Mouse (Mus musculus) liver, adult 2 months (tissue): Measurements from ENCODE around the gene Caskin1.

Experiments
- CTCF ChIP-seq: fragments of 200-500 bp; IDR thresholded peaks from 2 replicates; pipeline ENCODE4 v1.5.1; 2011; ENCODE audit warnings: low read depth, low read length, control low read depth
- POLR2A ChIP-seq: fragments of 200-500 bp; IDR thresholded peaks from 2 replicates; pipeline ENCODE4 v1.6.1; 2011; ENCODE audit warnings: low read length, control low read depth; ENCODE audit not compliant: insufficient read depth; ENCODE audit errors: extremely low read depth

- no peak for TF ChIP-seq CTCF
- TF ChIP-seq POLR2A = no peak
Measured at GRCm38 (mm10) chr17:24488662-24489264, 362 bp downstream of the Caskin1 start.
